Mouse (Mus musculus) CD4-positive, CD25-positive, alpha-beta regulatory T cell, adult 4 months (primary cell): ENCODE measurements around the gene Pilrb1. TPM values are rescaled to one million over a fixed set of nuclear protein-coding genes. Genes with fewer than 3 reads are reported as not detected.
"Not testable (repeated sequence)": the region's sequence is repeated elsewhere in the genome, so short reads cannot be mapped to it uniquely, and the experiment has no call there.

Source experiments
- ATAC-seq: one replicate; pipeline ENCODE4 v1.8.0; 2017
- polyA plus RNA-seq, 2 experiments: library from polyadenylated mRNA; unstranded; fragments of 100-300 nt; shearing (Covaris generic); gene quantifications; one replicate each; pipeline ENCODE4 v1.2.1; 2017

Pilrb1 gene
- polyA plus RNA-seq = under 1 TPM in 1 of 2 experiments, not detected in 1; 0.58 TPM

GRCm38 (mm10) chr5:137857960-137858710, at the start of gene Pilrb1:
TSS of gene Pilrb1 (minus strand) at chr5:137858106.
- not testable (repeated sequence) for ATAC-seq

GRCm38 (mm10) chr5:137897812-137898211, 39.9 kb upstream of the Pilrb1 start:
- no peak for ATAC-seq

- no peak for ATAC-seq
Observed at GRCm38 (mm10) chr5:137892954-137893353, 35.0 kb upstream of the Pilrb1 start.

- no peak for ATAC-seq
Observed at GRCm38 (mm10) chr5:137887666-137888065, 29.8 kb upstream of the Pilrb1 start.

GRCm38 (mm10) chr5:137885894-137886293, 28.0 kb upstream of the Pilrb1 start:
- no peak for ATAC-seq

- ATAC-seq = no peak
Observed at GRCm38 (mm10) chr5:137883345-137883744, 25.4 kb upstream of the Pilrb1 start.

- ATAC-seq = no peak
Observed at GRCm38 (mm10) chr5:137882922-137883321, 25.0 kb upstream of the Pilrb1 start.

- no peak for ATAC-seq
Observed at GRCm38 (mm10) chr5:137877860-137878259, 20.0 kb upstream of the Pilrb1 start.

- ATAC-seq = no peak
Observed at GRCm38 (mm10) chr5:137875054-137875453, 17.1 kb upstream of the Pilrb1 start.

- not testable (repeated sequence) for ATAC-seq
Observed at GRCm38 (mm10) chr5:137872381-137872702, 14.4 kb upstream of the Pilrb1 start.

GRCm38 (mm10) chr5:137871644-137872380, 13.9 kb upstream of the Pilrb1 start, which contains the start of gene Pilrb2:
TSS of gene Pilrb2 (minus strand) at chr5:137871815.
- ATAC-seq = not testable (repeated sequence)

- ATAC-seq = not testable (repeated sequence)
Observed at GRCm38 (mm10) chr5:137868600-137868999, 10.7 kb upstream of the Pilrb1 start.

- not testable (repeated sequence) for ATAC-seq
Observed at GRCm38 (mm10) chr5:137864008-137864407, 6.1 kb upstream of the Pilrb1 start.

- ATAC-seq = not testable (repeated sequence)
Observed at GRCm38 (mm10) chr5:137856870-137857269, 1.0 kb downstream of the Pilrb1 start.

GRCm38 (mm10) chr5:137854907-137855306, 3.0 kb downstream of the Pilrb1 start:
- not testable (repeated sequence) for ATAC-seq

GRCm38 (mm10) chr5:137850313-137850712, 7.6 kb downstream of the Pilrb1 start:
- not testable (repeated sequence) for ATAC-seq

GRCm38 (mm10) chr5:137837110-137837509, 20.8 kb downstream of the Pilrb1 start:
- not testable (repeated sequence) for ATAC-seq

- ATAC-seq = no peak
Observed at GRCm38 (mm10) chr5:137836611-137837010, 21.3 kb downstream of the Pilrb1 start.

GRCm38 (mm10) chr5:137835966-137836520, 21.9 kb downstream of the Pilrb1 start, which contains the start of gene Pilra:
TSS of gene Pilra (minus strand) at chr5:137836281.
- not testable (repeated sequence) for ATAC-seq

- no peak for ATAC-seq
Observed at GRCm38 (mm10) chr5:137833500-137833899, 24.4 kb downstream of the Pilrb1 start.

- ATAC-seq = no peak
Observed at GRCm38 (mm10) chr5:137831506-137831905, 26.4 kb downstream of the Pilrb1 start.

GRCm38 (mm10) chr5:137831106-137831505, 26.8 kb downstream of the Pilrb1 start:
- ATAC-seq = no peak

GRCm38 (mm10) chr5:137830238-137830637, 27.7 kb downstream of the Pilrb1 start:
- no peak for ATAC-seq
